Mouse (Mus musculus): ENCODE measurements at regions not wholly inside any gene's neighbourhood (a gene's known extent, or its start where the extent isn't known, plus 50 kb on each side); places are given as distances from the start of the nearest gene placed in this dataset.

- Histone ChIP-seq H3K4me1 (ENCODE audit: control insufficient read depth, insufficient read depth, low read length) (peaks cover 3% of the 10 kb centered on the region; the same call in 1 of the 2 replicates), H3K4me3 (ENCODE audit: insufficient read depth, low read depth, low read length) (no peak overlapping the region), H3K36me3 (ENCODE audit: control insufficient read depth, insufficient read depth, low read length) (no peaks in the 10 kb centered on the region), H3K27me3 (replicated peaks; ENCODE audit: control insufficient read depth, insufficient read depth, low read length) (no peaks in the 10 kb centered on the region), H3K27ac (ENCODE audit: insufficient read depth, low read depth, low read length) (no peak overlapping the region)
- no peak for DNase-seq
- no peak for TF ChIP-seq POLR2A (IDR thresholded peaks at IDR 0.05; ENCODE audit: low read depth, low read length)
- TF ChIP-seq CTCF (conservative IDR thresholded peaks at IDR 0.05; ENCODE audit: insufficient read depth, insufficient read length, low read depth, low read length) = no peak
- 57% methylated on average over 10 of the region's 10 CpGs for WGBS
Measured at GRCm38 (mm10) chr7:136065679-136066055, 349.5 kb upstream of the Mki67 start.

DNA sequence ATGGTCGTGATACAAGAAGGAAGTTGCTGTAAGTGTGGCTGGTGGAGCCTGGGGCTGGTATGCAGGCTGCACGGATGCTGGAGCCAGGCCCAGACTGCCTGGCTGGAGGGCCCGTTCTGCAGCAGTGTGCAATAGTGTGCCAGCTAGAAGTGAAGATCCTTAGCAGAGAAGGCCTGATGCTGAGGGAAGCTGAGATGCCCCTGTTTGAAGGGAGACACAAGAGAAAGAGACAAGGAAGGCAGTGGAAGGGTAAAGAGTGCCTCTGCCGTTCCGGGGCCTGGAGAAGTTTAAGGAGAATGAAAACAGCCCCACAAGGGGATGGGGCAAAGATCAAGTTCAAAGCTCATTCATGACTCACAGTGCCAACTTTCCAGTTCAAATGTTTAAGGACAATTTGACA, 354.7 kb upstream of the Mki67 start:
- H3K27me3 ChIP-seq (replicated peaks; ENCODE audit: control insufficient read depth, insufficient read depth, low read length) = no peaks in the 10 kb centered on the region
- peak overlapping the region; percentile 63; the same call in 1 of the 2 replicates for H3K27ac ChIP-seq (ENCODE audit: insufficient read depth, low read depth, low read length)
- WGBS = 26% methylated on average over 5 of the region's 5 CpGs
- no peak overlapping the region for H3K4me3 ChIP-seq (ENCODE audit: insufficient read depth, low read depth, low read length)
- no peaks in the 10 kb centered on the region for H3K36me3 ChIP-seq (ENCODE audit: control insufficient read depth, insufficient read depth, low read length)
- TF ChIP-seq CTCF (conservative IDR thresholded peaks at IDR 0.05; ENCODE audit: insufficient read depth, insufficient read length, low read depth, low read length) = no peak
- no peak for TF ChIP-seq POLR2A (IDR thresholded peaks at IDR 0.05; ENCODE audit: low read depth, low read length)
- DNase-seq = peak; percentile 86
- H3K4me1 ChIP-seq (ENCODE audit: control insufficient read depth, insufficient read depth, low read length) = peaks cover 9% of the 10 kb centered on the region; the same call in 1 of the 2 replicates

GRCm38 (mm10) chr7:136071331-136071730, 355.2 kb upstream of the Mki67 start:
- Histone ChIP-seq H3K36me3 (ENCODE audit: control insufficient read depth, insufficient read depth, low read length) (no peaks in the 10 kb centered on the region), H3K4me3 (ENCODE audit: insufficient read depth, low read depth, low read length) (no peak overlapping the region), H3K27me3 (replicated peaks; ENCODE audit: control insufficient read depth, insufficient read depth, low read length) (no peaks in the 10 kb centered on the region), H3K4me1 (ENCODE audit: control insufficient read depth, insufficient read depth, low read length) (peaks cover 9% of the 10 kb centered on the region; the same call in 1 of the 2 replicates), H3K27ac (ENCODE audit: insufficient read depth, low read depth, low read length) (peak overlapping the region; percentile 52)
- TF ChIP-seq CTCF (conservative IDR thresholded peaks at IDR 0.05; ENCODE audit: insufficient read depth, insufficient read length, low read depth, low read length) (no peak), POLR2A (IDR thresholded peaks at IDR 0.05; ENCODE audit: low read depth, low read length) (no peak)
- 48% methylated on average over 4 of the region's 4 CpGs for WGBS
- DNase-seq = peak; percentile 82

DNA sequence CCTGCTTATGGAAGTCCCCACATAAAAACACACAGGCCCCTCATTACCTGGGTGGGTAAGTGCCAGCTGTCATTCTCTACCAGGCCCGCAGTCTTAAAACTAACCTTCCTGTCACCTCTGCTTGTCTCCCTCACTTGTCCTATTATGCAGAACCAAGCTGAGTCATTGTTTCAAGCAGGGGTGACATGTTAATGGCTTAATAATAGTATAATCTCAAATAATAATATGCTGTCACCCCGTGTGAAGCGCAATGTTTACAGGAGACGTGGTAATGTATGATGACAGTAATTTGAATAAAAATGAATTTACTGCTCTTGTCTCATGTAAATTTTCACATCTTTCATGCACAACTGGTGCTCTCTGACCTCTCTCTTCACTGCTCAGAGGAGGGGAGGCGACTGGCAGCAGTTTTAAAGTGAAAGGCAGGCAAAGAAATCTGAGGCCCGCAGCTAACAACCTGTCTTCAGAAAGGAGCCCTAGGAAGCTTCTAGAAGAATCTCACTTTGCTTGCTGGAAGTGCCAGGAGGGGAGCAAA, 357.2 kb upstream of the Mki67 start:
- TF ChIP-seq CTCF (conservative IDR thresholded peaks at IDR 0.05; ENCODE audit: insufficient read depth, insufficient read length, low read depth, low read length) (no peak), POLR2A (IDR thresholded peaks at IDR 0.05; ENCODE audit: low read depth, low read length) (no peak)
- Histone ChIP-seq H3K4me3 (ENCODE audit: insufficient read depth, low read depth, low read length) (no peak overlapping the region), H3K27me3 (replicated peaks; ENCODE audit: control insufficient read depth, insufficient read depth, low read length) (no peaks in the 10 kb centered on the region), H3K4me1 (ENCODE audit: control insufficient read depth, insufficient read depth, low read length) (peaks cover 9% of the 10 kb centered on the region; the same call in 1 of the 2 replicates), H3K27ac (ENCODE audit: insufficient read depth, low read depth, low read length) (no peak overlapping the region), H3K36me3 (ENCODE audit: control insufficient read depth, insufficient read depth, low read length) (no peaks in the 10 kb centered on the region)
- DNase-seq = no peak
- WGBS = 77% methylated on average over 6 of the region's 6 CpGs

- WGBS = 66% methylated on average over 2 of the region's 2 CpGs
- no peak for DNase-seq
- no peaks in the 10 kb centered on the region for H3K36me3 ChIP-seq (ENCODE audit: control insufficient read depth, insufficient read depth, low read length)
- no peak overlapping the region for H3K27ac ChIP-seq (ENCODE audit: insufficient read depth, low read depth, low read length)
- no peak for TF ChIP-seq CTCF (conservative IDR thresholded peaks at IDR 0.05; ENCODE audit: insufficient read depth, insufficient read length, low read depth, low read length)
- no peak for TF ChIP-seq POLR2A (IDR thresholded peaks at IDR 0.05; ENCODE audit: low read depth, low read length)
- H3K27me3 ChIP-seq (replicated peaks; ENCODE audit: control insufficient read depth, insufficient read depth, low read length) = no peaks in the 10 kb centered on the region
- no peak overlapping the region for H3K4me3 ChIP-seq (ENCODE audit: insufficient read depth, low read depth, low read length)
- H3K4me1 ChIP-seq (ENCODE audit: control insufficient read depth, insufficient read depth, low read length) = peaks cover 9% of the 10 kb centered on the region; the same call in 1 of the 2 replicates
Measured at GRCm38 (mm10) chr7:136074043-136074442, 357.9 kb upstream of the Mki67 start.

GRCm38 (mm10) chr7:136081534-136082252, 365.5 kb upstream of the Mki67 start:
- H3K4me1 ChIP-seq (ENCODE audit: control insufficient read depth, insufficient read depth, low read length) = no peaks in the 10 kb centered on the region
- H3K27ac ChIP-seq (ENCODE audit: insufficient read depth, low read depth, low read length) = no peak overlapping the region
- H3K4me3 ChIP-seq (ENCODE audit: insufficient read depth, low read depth, low read length) = no peak overlapping the region
- 50% methylated on average over 7 of the region's 7 CpGs for WGBS
- DNase-seq = no peak
- H3K27me3 ChIP-seq (replicated peaks; ENCODE audit: control insufficient read depth, insufficient read depth, low read length) = no peaks in the 10 kb centered on the region
- H3K36me3 ChIP-seq (ENCODE audit: control insufficient read depth, insufficient read depth, low read length) = no peaks in the 10 kb centered on the region
- TF ChIP-seq POLR2A (IDR thresholded peaks at IDR 0.05; ENCODE audit: low read depth, low read length) = no peak

DNA sequence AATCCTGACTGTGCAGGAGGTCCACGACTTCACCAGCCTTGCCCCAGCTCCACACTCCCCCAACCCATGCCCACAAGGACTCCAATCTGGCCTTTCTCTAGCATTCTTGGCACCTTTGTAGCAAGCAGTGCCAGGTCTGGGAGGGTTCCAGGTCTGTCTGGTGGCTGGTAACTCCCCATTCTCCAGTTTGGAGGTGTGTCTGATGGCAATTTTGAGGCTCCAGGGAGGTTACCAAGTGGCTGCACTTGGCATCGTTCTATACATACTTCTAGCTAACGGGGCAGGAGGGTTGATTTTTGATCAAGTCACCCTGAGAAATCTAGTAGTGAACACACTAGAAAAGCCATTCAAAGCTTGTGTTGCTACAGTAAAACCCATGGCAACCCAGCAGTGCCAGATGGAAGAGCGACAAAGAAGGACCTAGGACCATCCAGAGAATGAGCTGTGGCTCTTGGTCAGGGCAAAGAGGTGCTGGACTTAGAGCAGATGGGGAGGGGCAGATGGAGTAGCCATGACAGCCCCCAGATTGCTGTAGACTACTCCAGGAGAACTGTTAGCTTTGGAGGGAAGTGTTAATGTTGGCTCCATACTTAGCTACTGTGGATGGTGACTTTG, 366.2 kb upstream of the Mki67 start:
- DNase-seq = peak; percentile 33
- H3K4me1 ChIP-seq (ENCODE audit: control insufficient read depth, insufficient read depth, low read length) = no peaks in the 10 kb centered on the region

More for the DNA sequence above, 366.2 kb upstream of the Mki67 start:
- Histone ChIP-seq H3K27ac (ENCODE audit: insufficient read depth, low read depth, low read length) (no peak overlapping the region), H3K4me3 (ENCODE audit: insufficient read depth, low read depth, low read length) (no peak overlapping the region), H3K36me3 (ENCODE audit: control insufficient read depth, insufficient read depth, low read length) (no peaks in the 10 kb centered on the region), H3K27me3 (replicated peaks; ENCODE audit: control insufficient read depth, insufficient read depth, low read length) (no peaks in the 10 kb centered on the region)
- TF ChIP-seq CTCF (conservative IDR thresholded peaks at IDR 0.05; ENCODE audit: insufficient read depth, insufficient read length, low read depth, low read length) = no peak
- no peak for TF ChIP-seq POLR2A (IDR thresholded peaks at IDR 0.05; ENCODE audit: low read depth, low read length)
- WGBS = 64% methylated on average over 4 of the region's 4 CpGs
